Mouse (Mus musculus) midbrain, embryonic 10.5 days (tissue): ENCODE results near the gene Cideb. TPM values are rescaled to one million over a fixed set of nuclear protein-coding genes. Genes with fewer than 3 reads are reported as not detected.
A peak's percentile ranks its signal among the peaks of the same experiment; 100 is the strongest.
"Not testable (repeated sequence)": the region's sequence is repeated elsewhere in the genome, so short reads cannot be mapped to it uniquely, and the experiment has no call there.

Experiments used
- DNase-seq: peaks from one replicate; pipeline ENCODE4 v3.0.0-alpha.2; 2017; ENCODE audit warnings: low spot score
- H3K27ac ChIP-seq: fragments of 300-500 bp; sonication (generic); replicated peaks from 2 replicates; pipeline ENCODE4 v1.5.1; 2016; ENCODE audit warnings: mild to moderate bottlenecking
- H3K27me3 ChIP-seq: fragments of 300-500 bp; sonication (generic); 2 replicates; pipeline ENCODE4 v1.6.1; 2016; ENCODE audit warnings: low read depth, mild to moderate bottlenecking; ENCODE audit not compliant: poor library complexity, severe bottlenecking
- H3K36me3 ChIP-seq: fragments of 300-500 bp; sonication (generic); 2 replicates; pipeline ENCODE4 v1.6.1; 2016; ENCODE audit warnings: mild to moderate bottlenecking, moderate library complexity
- H3K4me1 ChIP-seq: fragments of 300-500 bp; sonication (generic); 2 replicates; pipeline ENCODE4 v1.6.1; 2016
- H3K4me3 ChIP-seq: fragments of 300-500 bp; sonication (generic); 2 replicates; pipeline ENCODE4 v1.5.1; 2016; ENCODE audit warnings: mild to moderate bottlenecking, moderate library complexity
- H3K9me3 ChIP-seq: fragments of 300-500 bp; sonication (generic); replicated peaks from 2 replicates; pipeline ENCODE4 v1.6.1; 2016; ENCODE audit warnings: mild to moderate bottlenecking
- WGBS: fragments of 180-500 bp; shearing (Covaris S2); methylation state at CpG from one replicate; pipeline ENCODE4 v1.1.7; 2016; 5-methylcytosine and 5-hydroxymethylcytosine counted together
- polyA plus RNA-seq: library from polyadenylated mRNA; unstranded; fragments of >200 nt; fragmentation: Nextera tagmentation; extraction: Ambion mirVana; gene quantifications from 2 replicates; pipeline ENCODE4 v1.2.1, GENCODE M21; 2016

Gene Cideb
- polyA plus RNA-seq, 1 experiment from 2014 or later: 0.23 TPM

GRCm38 (mm10) chr14:55760156-55760555 lies 1.9 kb upstream of the Cideb start:
- WGBS: 1% methylated on average over 6 of the region's 6 CpGs
- Histone ChIP-seq H3K4me1 (peaks cover 31% of the 10 kb centered on the region), H3K27me3 (peaks cover 50% of the 10 kb centered on the region), H3K4me3 (peak overlapping the region; percentile 34), H3K36me3 (peaks cover 17% of the 10 kb centered on the region)
- DNase-seq: peak; percentile 86
- not testable (repeated sequence) for H3K9me3 ChIP-seq, H3K27ac ChIP-seq

- no peaks in the 10 kb centered on the region for H3K9me3 ChIP-seq
- H3K27me3 ChIP-seq: peaks cover 24% of the 10 kb centered on the region
- no peak overlapping the region for H3K27ac ChIP-seq
- WGBS: 84% methylated on average over 6 of the region's 6 CpGs
- DNase-seq: no peak
- H3K4me3 ChIP-seq: no peak overlapping the region
- H3K36me3 ChIP-seq: peaks cover 43% of the 10 kb centered on the region
- H3K4me1 ChIP-seq: peaks cover 26% of the 10 kb centered on the region
Measured at GRCm38 (mm10) chr14:55757566-55757965, 692 bp downstream of the Cideb start.

- Histone ChIP-seq H3K36me3 (peaks cover 48% of the 10 kb centered on the region), H3K4me3 (peak overlapping the region; percentile 90)
- 94% methylated on average over 10 of the region's 10 CpGs for WGBS
Measured at GRCm38 (mm10) chr14:55747051-55747847, 11.0 kb downstream of the Cideb start.

GRCm38 (mm10) chr14:55745861-55746237 lies 12.4 kb downstream of the Cideb start:
- no peak for DNase-seq
- Histone ChIP-seq H3K4me1 (peaks cover 39% of the 10 kb centered on the region), H3K36me3 (peaks cover 39% of the 10 kb centered on the region), H3K4me3 (peak overlapping the region; percentile 90), H3K9me3 (no peaks in the 10 kb centered on the region), H3K27me3 (no peaks in the 10 kb centered on the region), H3K27ac (peak overlapping the region; percentile 86)
- under 1% methylated on average over 31 of the region's 31 CpGs for WGBS

More at GRCm38 (mm10) chr14:55747051-55747847, 11.0 kb downstream of the Cideb start:
- no peak overlapping the region for H3K27ac ChIP-seq
- no peaks in the 10 kb centered on the region for H3K27me3 ChIP-seq
- peaks cover 39% of the 10 kb centered on the region for H3K4me1 ChIP-seq
- DNase-seq: no peak
- no peaks in the 10 kb centered on the region for H3K9me3 ChIP-seq

GRCm38 (mm10) chr14:55745180-55745860 lies 12.9 kb downstream of the Cideb start, which contains the start of the genes Dhrs1 and Nop9:
Gene Dhrs1 (minus strand): TSS chr14:55745690.
Gene Nop9 (plus strand): TSS chr14:55745693.
- Histone ChIP-seq H3K4me3 (peak within 1 kb of the TSS; percentile 90), H3K9me3 (no peaks in the 10 kb centered on the region), H3K27me3 (no peaks in the 10 kb centered on the region), H3K4me1 (peaks cover 39% of the 10 kb centered on the region), H3K27ac (peak within 1 kb of the TSS; percentile 86), H3K36me3 (peaks cover 39% of the 10 kb centered on the region)
- 2% methylated on average over 48 of the region's 48 CpGs for WGBS
- peak; percentile 94 for DNase-seq

GRCm38 (mm10) chr14:55743711-55744110 lies 14.5 kb downstream of the Cideb start:
- Histone ChIP-seq H3K4me3 (peak overlapping the region; percentile 90; the same call in 1 of the 2 replicates), H3K9me3 (no peaks in the 10 kb centered on the region), H3K4me1 (peaks cover 39% of the 10 kb centered on the region), H3K27ac (no peak overlapping the region), H3K27me3 (no peaks in the 10 kb centered on the region), H3K36me3 (peaks cover 40% of the 10 kb centered on the region)
- WGBS: 24% methylated on average over 10 of the region's 10 CpGs
- peak; percentile 83 for DNase-seq

GRCm38 (mm10) chr14:55737086-55737687 lies 21.1 kb downstream of the Cideb start:
- Histone ChIP-seq H3K27ac (no peak overlapping the region), H3K27me3 (no peaks in the 10 kb centered on the region), H3K4me3 (no peak overlapping the region), H3K4me1 (no peaks in the 10 kb centered on the region), H3K9me3 (no peaks in the 10 kb centered on the region), H3K36me3 (peaks cover 37% of the 10 kb centered on the region)
- DNase-seq: no peak
- 89% methylated on average over 9 of the region's 9 CpGs for WGBS

- Histone ChIP-seq H3K4me3 (no peak overlapping the region), H3K27me3 (no peaks in the 10 kb centered on the region), H3K4me1 (no peaks in the 10 kb centered on the region), H3K9me3 (no peaks in the 10 kb centered on the region), H3K36me3 (peaks cover 31% of the 10 kb centered on the region), H3K27ac (no peak overlapping the region)
- no peak for DNase-seq
- 89% methylated on average over 4 of the region's 4 CpGs for WGBS
Measured at GRCm38 (mm10) chr14:55735758-55736157, 22.5 kb downstream of the Cideb start.

- Histone ChIP-seq H3K4me3 (no peak overlapping the region), H3K27ac (no peak overlapping the region), H3K36me3 (peaks cover 27% of the 10 kb centered on the region), H3K9me3 (no peaks in the 10 kb centered on the region), H3K27me3 (no peaks in the 10 kb centered on the region), H3K4me1 (no peaks in the 10 kb centered on the region)
- no peak for DNase-seq
- WGBS: 77% methylated on average over 3 of the region's 3 CpGs
Measured at GRCm38 (mm10) chr14:55735334-55735733, 22.9 kb downstream of the Cideb start.

GRCm38 (mm10) chr14:55734869-55735268 lies 23.4 kb downstream of the Cideb start:
- Histone ChIP-seq H3K4me3 (no peak overlapping the region), H3K9me3 (no peaks in the 10 kb centered on the region), H3K27ac (no peak overlapping the region), H3K4me1 (no peaks in the 10 kb centered on the region), H3K36me3 (peaks cover 22% of the 10 kb centered on the region), H3K27me3 (no peaks in the 10 kb centered on the region)
- no peak for DNase-seq
- 76% methylated on average over 7 of the region's 7 CpGs for WGBS

- Histone ChIP-seq H3K4me1 (no peaks in the 10 kb centered on the region), H3K9me3 (no peaks in the 10 kb centered on the region), H3K36me3 (peaks cover 13% of the 10 kb centered on the region), H3K27me3 (no peaks in the 10 kb centered on the region), H3K27ac (no peak overlapping the region), H3K4me3 (no peak overlapping the region)
- DNase-seq: no peak
- WGBS: 82% methylated on average over 10 of the region's 10 CpGs
Measured at GRCm38 (mm10) chr14:55733889-55734288, 24.4 kb downstream of the Cideb start.

- H3K4me3 ChIP-seq: no peak overlapping the region
- DNase-seq: no peak
- H3K4me1 ChIP-seq: no peaks in the 10 kb centered on the region
- H3K27ac ChIP-seq: no peak overlapping the region
- 83% methylated on average over 7 of the region's 7 CpGs for WGBS
- H3K36me3 ChIP-seq: no peaks in the 10 kb centered on the region
- no peaks in the 10 kb centered on the region for H3K27me3 ChIP-seq
- H3K9me3 ChIP-seq: no peaks in the 10 kb centered on the region
Measured at GRCm38 (mm10) chr14:55730531-55731032, 27.7 kb downstream of the Cideb start.
